Mouse (Mus musculus) G1E (cell line): ENCODE results near the gene Trim47.

Experiments used
- CTCF ChIP-seq: IDR thresholded peaks from 2 replicates; pipeline ENCODE4 v1.5.1; 2012; ENCODE audit warnings: low read depth, low read length, inconsistent platforms, mixed read lengths
- TAL1 ChIP-seq: conservative IDR thresholded peaks from 2 replicates; pipeline ENCODE4 v1.6.1; 2012; ENCODE audit warnings: low read depth, low read length, inconsistent platforms, mixed read lengths

- TF ChIP-seq CTCF (no peak), TAL1 (no peak)
Observed at GRCm38 (mm10) chr11:116131349-116132170, 4.5 kb upstream of the Trim47 start.
